Mouse (Mus musculus) forebrain, embryonic 13.5 days (tissue): Measurements from ENCODE around the gene Ccdc33. TPM values are rescaled to one million over a fixed set of nuclear protein-coding genes. Genes with fewer than 3 reads are reported as not detected.

Experiments
- ATAC-seq: fragments of 200-750 bp; cut with Nextera tagmentation; 2 replicates; pipeline ENCODE4 v1.8.0; 2017
- H3K27ac ChIP-seq: fragments of 300-500 bp; sonication (generic); 2 replicates; pipeline ENCODE4 v1.5.1; 2015; ENCODE audit warnings: inconsistent platforms, mild to moderate bottlenecking, moderate library complexity
- H3K27me3 ChIP-seq: fragments of 300-500 bp; sonication (generic); 2 replicates; pipeline ENCODE4 v1.6.1; 2015; ENCODE audit warnings: mild to moderate bottlenecking, inconsistent platforms
- H3K36me3 ChIP-seq: fragments of 300-500 bp; sonication (generic); 2 replicates; pipeline ENCODE4 v1.6.1; 2015; ENCODE audit warnings: mild to moderate bottlenecking, inconsistent platforms; ENCODE audit not compliant: poor library complexity, severe bottlenecking
- H3K4me1 ChIP-seq: fragments of 300-500 bp; sonication (generic); 2 replicates; pipeline ENCODE4 v1.6.1; 2015; ENCODE audit warnings: inconsistent platforms
- H3K4me2 ChIP-seq: fragments of 300-500 bp; sonication (generic); 2 replicates; pipeline ENCODE4 v1.6.1; 2015; ENCODE audit warnings: inconsistent platforms, mild to moderate bottlenecking, moderate library complexity
- H3K4me3 ChIP-seq: fragments of 300-500 bp; sonication (generic); 2 replicates; pipeline ENCODE4 v1.5.1; 2015; ENCODE audit warnings: mild to moderate bottlenecking, inconsistent platforms
- H3K9ac ChIP-seq: fragments of 300-500 bp; sonication (generic); 2 replicates; pipeline ENCODE4 v1.6.1; 2015; ENCODE audit warnings: mild to moderate bottlenecking, inconsistent platforms
- H3K9me3 ChIP-seq: fragments of 300-500 bp; sonication (generic); replicated peaks from 2 replicates; pipeline ENCODE4 v1.6.1; 2016; ENCODE audit warnings: inconsistent platforms
- WGBS: fragments of 180-500 bp; shearing (Covaris S2); methylation state at CpG from one replicate; pipeline ENCODE4 v1.1.7; 2015; 5-methylcytosine and 5-hydroxymethylcytosine counted together
- polyA plus RNA-seq: library from polyadenylated mRNA; unstranded; fragments of >200 nt; fragmentation: Nextera tagmentation; extraction: Ambion mirVana; gene quantifications from 2 replicates; pipeline ENCODE4 v1.2.1, GENCODE M21; 2015

The Ccdc33 gene
- polyA plus RNA-seq, 1 experiment from 2014 or later, result 1.8 TPM

DNA sequence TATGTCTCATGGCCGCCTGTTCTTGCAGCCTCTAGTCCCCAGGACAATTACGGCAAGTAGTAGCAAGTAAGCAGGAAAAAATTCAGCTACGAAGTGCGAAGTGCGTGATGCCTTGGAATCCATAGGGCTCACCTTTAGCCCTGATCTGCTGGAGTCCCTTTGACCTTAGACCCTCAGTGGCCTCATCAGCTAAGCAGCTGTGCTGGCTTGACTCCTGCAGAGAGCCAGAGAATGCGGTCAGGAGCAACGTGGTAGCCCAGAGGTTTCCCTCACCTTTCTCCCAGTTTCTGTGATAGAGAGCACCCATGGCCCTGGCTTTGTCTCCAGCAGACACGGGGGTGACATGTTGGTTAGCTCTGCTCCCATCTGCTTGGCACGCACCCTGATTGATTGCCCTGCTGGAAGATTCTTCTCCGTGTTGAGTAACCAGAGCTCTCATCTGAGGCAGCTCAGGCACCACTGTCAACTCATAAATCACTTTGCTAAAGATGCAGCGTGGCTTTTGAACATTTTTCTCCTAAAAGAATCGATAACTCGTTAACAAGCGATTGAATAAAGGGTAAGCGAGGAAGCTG lies 12.9 kb downstream of the Ccdc33 start:
- Histone ChIP-seq H3K27ac (peak overlapping the region; percentile 44; the same call in 1 of the 2 replicates), H3K4me2 (no peak overlapping the region), H3K9ac (no peak overlapping the region), H3K36me3 (no peaks in the 10 kb centered on the region), H3K4me1 (peaks cover 72% of the 10 kb centered on the region), H3K9me3 (no peaks in the 10 kb centered on the region), H3K4me3 (no peak overlapping the region), H3K27me3 (no peaks in the 10 kb centered on the region)
- no peak for ATAC-seq
- WGBS, result 65% methylated on average over 15 of the region's 15 CpGs

DNA sequence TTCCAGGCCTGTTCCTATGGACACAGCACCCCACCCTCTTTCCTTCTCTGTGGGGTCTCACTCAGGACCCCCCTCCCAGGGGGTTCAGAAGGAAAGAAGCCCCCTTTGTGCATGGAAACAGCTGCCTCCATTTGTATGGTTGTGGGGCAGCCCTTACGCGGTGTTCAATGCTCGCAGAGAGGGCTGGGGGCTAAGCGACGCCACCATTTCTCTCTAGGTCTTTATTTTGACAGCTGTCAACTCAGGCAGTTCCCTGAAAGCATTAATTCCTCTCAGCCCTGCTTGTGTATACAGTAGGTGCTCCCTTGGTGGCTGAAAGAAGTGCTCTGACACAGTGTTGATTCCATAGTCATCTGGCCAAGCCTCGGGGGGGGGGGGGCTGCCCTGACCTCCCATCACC lies 15.0 kb downstream of the Ccdc33 start:
- Histone ChIP-seq H3K27me3 (no peaks in the 10 kb centered on the region), H3K9ac (0 out of 2 replicates have a peak overlapping the region, but pooled peaks have one; percentile 13), H3K27ac (peak overlapping the region; percentile 79), H3K4me3 (no peak overlapping the region), H3K36me3 (no peaks in the 10 kb centered on the region), H3K4me1 (peaks cover 82% of the 10 kb centered on the region), H3K4me2 (no peak overlapping the region; the same call in 1 of the 2 replicates), H3K9me3 (no peaks in the 10 kb centered on the region)
- WGBS, result 36% methylated on average over 6 of the region's 6 CpGs
- ATAC-seq, result peak; percentile 14

DNA sequence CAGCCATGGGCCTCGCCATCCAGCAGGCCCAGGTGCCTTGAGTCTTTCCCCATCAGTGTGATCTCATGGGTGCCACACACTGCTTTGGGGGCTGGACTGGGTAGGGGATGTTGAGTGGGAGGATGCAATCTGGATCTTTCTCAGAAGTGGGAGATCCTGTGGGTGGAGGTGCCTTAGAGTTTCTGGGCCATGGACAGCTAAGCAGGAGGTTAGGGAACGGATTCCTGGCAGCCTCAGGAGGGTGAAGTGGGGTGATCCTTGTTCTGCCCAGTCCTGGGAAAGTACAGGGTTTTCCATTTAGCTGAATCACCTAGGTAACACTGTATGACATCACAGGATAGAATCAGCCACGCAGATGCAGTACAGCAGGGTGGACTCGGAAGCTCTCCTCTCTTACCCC lies 16.6 kb downstream of the Ccdc33 start:
- no peaks in the 10 kb centered on the region for H3K36me3 ChIP-seq
- H3K9me3 ChIP-seq, result no peaks in the 10 kb centered on the region
- H3K4me2 ChIP-seq, result no peak overlapping the region
- H3K4me3 ChIP-seq, result no peak overlapping the region
- ATAC-seq, result no peak
- H3K4me1 ChIP-seq, result peaks cover 86% of the 10 kb centered on the region
- no peak overlapping the region for H3K9ac ChIP-seq
- WGBS, result 62% methylated on average over 4 of the region's 4 CpGs
- H3K27me3 ChIP-seq, result no peaks in the 10 kb centered on the region
- H3K27ac ChIP-seq, result peak overlapping the region; percentile 22; the same call in 1 of the 2 replicates

DNA sequence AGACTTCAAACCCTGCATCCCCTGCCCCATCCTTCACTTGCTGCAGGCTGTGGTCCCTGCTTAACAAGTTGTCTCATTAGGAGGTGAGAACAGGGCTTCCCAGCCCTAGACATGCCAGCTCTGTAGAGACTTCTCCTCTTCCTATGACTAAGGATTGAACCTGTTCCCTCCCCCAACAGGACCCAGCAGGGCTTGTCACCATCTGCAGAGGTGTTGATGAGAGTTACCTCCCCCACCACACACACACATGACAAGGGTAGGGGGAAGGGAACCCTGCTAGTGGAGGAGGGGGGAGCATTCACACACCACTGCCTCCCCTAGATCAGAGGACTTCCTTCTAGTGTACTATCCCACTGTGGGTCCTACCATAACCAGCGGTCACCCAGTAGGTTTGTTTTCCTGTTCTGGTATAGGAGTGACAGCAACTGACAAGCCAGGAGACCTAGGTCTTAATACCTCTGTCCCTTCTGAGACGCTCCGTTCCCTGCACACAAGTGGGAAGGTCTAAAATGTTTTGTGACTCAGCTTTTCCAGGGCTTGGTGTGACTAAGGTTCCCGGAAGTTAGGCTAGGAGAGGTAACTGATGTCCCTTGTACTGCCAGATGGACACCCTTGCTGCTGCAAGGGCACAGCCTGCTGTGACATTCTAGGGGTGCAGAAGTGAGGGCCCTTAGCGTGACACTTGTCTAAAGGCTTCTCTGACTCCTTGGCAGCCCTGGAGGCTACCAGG lies 18.6 kb downstream of the Ccdc33 start:
- peak; percentile 54 for ATAC-seq
- H3K4me3 ChIP-seq, result no peak overlapping the region
- no peak overlapping the region for H3K4me2 ChIP-seq
- H3K9ac ChIP-seq, result no peak overlapping the region
- H3K27ac ChIP-seq, result peak overlapping the region; percentile 76
- WGBS, result 76% methylated on average over 5 of the region's 5 CpGs
- H3K4me1 ChIP-seq, result peaks cover 87% of the 10 kb centered on the region
- no peaks in the 10 kb centered on the region for H3K36me3 ChIP-seq
- H3K27me3 ChIP-seq, result no peaks in the 10 kb centered on the region
- no peaks in the 10 kb centered on the region for H3K9me3 ChIP-seq

DNA sequence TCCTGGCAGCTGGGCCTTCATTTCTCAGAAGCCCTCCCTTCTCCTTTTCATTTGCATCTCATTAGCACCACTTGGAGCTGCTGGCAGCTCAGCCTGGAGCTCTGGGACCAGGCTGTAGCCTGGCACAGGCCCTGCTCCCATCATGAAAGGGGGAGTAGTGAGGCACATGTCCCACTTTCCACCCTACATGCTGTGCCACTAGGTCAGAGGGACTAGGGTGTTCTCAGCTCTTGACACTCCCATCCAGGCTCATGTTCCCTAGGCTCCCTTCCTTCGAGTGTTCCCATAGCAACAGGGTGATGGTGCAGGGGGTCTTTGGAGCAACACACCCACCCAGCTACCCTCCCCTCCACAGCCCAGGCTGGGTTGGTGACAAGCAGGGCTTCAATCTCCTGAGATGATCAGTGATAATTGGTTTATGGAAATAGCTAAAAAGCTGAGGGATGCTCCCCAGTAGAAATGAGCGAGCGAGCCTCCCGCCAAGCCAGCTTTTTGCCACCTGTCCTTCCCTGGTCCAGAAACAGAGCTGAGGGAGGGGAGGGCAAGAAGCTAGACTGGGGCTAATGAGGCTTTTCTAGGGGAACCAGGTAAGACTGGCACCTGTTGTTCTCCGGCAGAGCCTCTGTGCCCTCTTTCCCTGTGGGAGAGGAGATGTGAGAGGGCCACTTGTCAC lies 21.9 kb downstream of the Ccdc33 start:
- WGBS, result 50% methylated on average over 5 of the region's 5 CpGs
- Histone ChIP-seq H3K36me3 (no peaks in the 10 kb centered on the region), H3K9ac (0 out of 2 replicates have a peak overlapping the region, but pooled peaks have one; percentile 21), H3K27me3 (no peaks in the 10 kb centered on the region), H3K27ac (peak overlapping the region; percentile 92), H3K4me2 (no peak overlapping the region), H3K9me3 (no peaks in the 10 kb centered on the region), H3K4me3 (no peak overlapping the region), H3K4me1 (peaks cover 70% of the 10 kb centered on the region)
- ATAC-seq, result peak; percentile 95

DNA sequence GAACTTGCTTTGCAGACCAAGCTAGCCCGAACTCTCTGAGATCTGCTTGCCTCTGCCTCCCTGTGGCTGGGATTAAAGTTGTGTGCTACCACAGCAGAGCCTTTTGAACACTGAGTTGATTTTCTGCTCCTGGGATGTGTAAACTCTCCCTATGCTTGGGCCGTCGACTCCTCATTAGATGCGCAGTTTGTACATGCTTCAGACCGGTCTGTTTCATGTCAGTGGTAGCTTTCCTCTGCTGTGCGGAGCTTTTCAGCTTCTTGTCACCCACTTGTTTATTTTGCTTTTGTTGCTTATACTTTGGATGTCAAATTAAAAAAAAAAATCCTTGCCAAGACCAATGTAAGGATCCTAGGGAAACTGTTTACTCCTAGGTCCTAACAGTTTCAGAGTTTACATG lies 22.6 kb downstream of the Ccdc33 start:
- H3K4me2 ChIP-seq, result no peak overlapping the region
- H3K4me1 ChIP-seq, result peaks cover 65% of the 10 kb centered on the region
- H3K27ac ChIP-seq, result peak overlapping the region; percentile 92
- no peak overlapping the region for H3K4me3 ChIP-seq
- H3K27me3 ChIP-seq, result no peaks in the 10 kb centered on the region
- H3K36me3 ChIP-seq, result no peaks in the 10 kb centered on the region
- 68% methylated on average over 6 of the region's 6 CpGs for whole genome bisulfite sequencing
- H3K9me3 ChIP-seq, result no peaks in the 10 kb centered on the region
- ATAC-seq, result no peak
- H3K9ac ChIP-seq, result no peak overlapping the region

DNA sequence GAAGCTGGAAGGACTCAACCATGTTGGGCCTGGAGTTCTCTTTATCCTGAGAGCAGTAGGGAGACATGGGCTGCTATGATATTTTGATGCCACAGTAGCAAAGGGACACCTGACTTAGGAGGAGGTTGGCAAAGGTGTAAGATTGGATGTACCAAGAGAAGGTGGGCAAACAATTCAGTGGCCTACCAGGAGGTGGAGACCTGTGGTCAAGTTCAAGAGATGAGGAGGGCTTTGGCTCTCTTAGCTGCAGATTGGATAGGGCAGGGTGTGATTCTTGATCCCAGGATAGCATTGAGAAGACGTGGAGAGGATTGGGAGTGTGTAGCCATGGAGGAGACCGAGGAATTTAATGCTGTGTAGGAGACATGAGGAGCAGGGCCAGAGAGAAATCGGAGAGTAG lies 24.8 kb downstream of the Ccdc33 start:
- 85% methylated on average over 3 of the region's 3 CpGs for WGBS
- Histone ChIP-seq H3K4me1 (peaks cover 44% of the 10 kb centered on the region), H3K27me3 (no peaks in the 10 kb centered on the region), H3K4me3 (no peak overlapping the region), H3K27ac (no peak overlapping the region), H3K9me3 (no peaks in the 10 kb centered on the region), H3K36me3 (no peaks in the 10 kb centered on the region), H3K9ac (no peak overlapping the region), H3K4me2 (no peak overlapping the region)
- ATAC-seq, result no peak

DNA sequence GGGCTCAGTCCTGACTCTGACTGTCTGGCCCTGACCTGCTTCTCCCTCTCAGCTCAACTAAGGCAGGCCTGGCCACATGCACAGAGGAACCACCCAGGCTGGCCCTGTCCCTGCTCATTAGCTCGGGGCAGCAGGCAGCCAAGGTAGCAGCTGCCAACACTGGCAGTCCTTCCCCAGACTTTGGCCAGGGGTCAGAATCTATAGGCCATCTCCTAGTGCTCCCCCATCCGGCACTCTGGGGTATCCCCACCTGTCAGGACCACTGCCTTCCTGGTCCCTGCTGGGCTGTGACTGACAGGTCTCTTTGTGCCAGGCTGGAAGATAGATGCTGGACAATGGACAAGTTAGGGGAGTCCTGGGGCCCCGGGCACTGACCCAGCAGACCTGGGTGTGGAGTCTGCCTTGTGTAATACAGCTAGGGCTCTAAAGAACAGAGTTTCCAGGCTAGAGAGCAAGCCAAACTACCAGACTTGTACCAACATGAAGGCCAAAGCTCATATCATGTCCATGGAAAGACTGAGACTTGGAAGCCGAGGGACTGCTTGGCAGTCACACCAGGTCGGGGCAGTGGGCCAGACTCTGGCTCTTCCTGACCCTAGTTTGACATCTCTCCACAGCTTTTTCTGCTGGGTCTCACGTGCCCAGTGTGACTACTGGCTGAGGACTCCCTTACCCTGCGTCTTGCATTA lies 25.9 kb downstream of the Ccdc33 start:
- H3K9ac ChIP-seq, result no peak overlapping the region
- no peaks in the 10 kb centered on the region for H3K36me3 ChIP-seq
- no peaks in the 10 kb centered on the region for H3K9me3 ChIP-seq
- no peaks in the 10 kb centered on the region for H3K27me3 ChIP-seq
- peaks cover 42% of the 10 kb centered on the region for H3K4me1 ChIP-seq
- 55% methylated on average over 7 of the region's 7 CpGs for WGBS
- H3K4me2 ChIP-seq, result no peak overlapping the region
- ATAC-seq, result no peak
- no peak overlapping the region for H3K4me3 ChIP-seq
- no peak overlapping the region for H3K27ac ChIP-seq

DNA sequence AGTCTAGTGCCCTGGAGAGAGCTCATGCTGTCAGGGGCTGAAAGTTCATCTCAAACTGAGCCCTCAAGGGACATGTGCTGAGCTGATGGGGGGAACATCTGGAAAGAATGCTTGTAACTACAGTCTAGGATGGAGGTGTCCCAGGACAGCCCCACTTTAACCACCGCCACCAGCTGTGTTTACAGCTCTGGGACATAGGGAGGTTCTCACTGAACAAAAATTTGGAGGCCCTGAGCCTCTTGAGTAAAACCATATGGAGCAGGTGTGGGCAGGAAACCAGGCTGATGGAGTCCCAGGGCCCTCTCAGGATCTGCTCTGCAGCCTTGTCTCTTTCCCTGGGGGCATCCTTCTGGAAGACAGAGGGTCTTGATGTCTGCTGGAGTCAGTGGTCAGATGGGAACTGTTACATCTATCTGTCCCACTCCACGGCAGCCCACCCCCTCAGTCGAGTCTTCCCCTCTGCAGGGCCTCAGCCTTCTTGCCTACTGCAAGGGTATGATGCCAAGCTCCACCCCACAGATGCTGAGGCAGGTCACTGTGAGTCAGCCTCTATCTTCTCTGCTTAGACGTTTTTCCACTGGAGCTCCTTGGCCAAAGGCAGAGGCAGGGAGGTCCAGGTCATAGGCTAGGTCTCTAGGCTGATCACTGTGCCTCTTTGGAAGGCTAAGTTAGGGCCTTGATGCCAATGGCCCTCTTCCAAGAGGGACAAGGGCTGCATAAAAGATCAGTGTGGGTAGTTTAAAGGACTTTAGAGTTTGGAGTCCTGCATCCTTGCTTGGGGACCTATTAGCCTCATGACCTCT lies 26.8 kb downstream of the Ccdc33 start:
- Histone ChIP-seq H3K4me3 (no peak overlapping the region), H3K4me1 (peaks cover 42% of the 10 kb centered on the region), H3K36me3 (no peaks in the 10 kb centered on the region), H3K27me3 (no peaks in the 10 kb centered on the region), H3K27ac (no peak overlapping the region), H3K9me3 (no peaks in the 10 kb centered on the region), H3K4me2 (no peak overlapping the region), H3K9ac (no peak overlapping the region)
- no peak for ATAC-seq
- 76% methylated on average over 4 of the region's 4 CpGs for WGBS

DNA sequence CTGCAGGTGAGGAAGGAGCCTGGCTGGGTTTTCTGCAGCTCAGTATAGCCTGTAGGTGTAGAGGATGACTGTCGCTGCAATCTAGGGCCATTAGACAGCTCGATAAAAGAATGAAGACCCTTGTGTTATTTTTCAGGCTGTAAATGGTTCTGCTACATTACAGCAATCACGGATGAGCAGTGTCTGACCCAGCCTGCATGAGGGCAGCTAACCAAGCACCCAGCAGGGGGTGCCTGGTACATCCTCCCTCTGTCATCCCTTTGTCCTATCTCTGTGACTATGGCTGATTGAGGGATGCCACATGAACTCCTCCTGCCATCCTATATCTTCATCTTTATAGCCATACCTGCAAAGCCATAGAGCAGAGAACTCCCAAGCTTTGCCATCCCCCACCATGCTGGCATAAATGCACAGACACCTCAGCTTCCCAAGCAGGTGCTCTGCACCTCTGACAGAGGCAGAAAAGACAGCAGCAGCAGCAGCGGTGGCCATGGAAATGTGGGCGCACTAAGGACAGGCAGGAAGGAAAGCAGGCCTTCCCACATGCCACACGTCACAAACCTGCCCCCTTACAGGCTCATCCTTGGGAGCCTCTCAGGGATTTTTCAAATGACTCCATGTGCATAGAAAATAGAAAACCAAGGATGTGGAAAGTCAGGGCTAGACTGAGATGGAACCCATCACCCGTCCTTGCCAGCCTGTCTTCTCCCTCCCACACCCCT lies 31.2 kb downstream of the Ccdc33 start:
- Histone ChIP-seq H3K36me3 (no peaks in the 10 kb centered on the region), H3K9ac (no peak overlapping the region), H3K4me2 (no peak overlapping the region), H3K9me3 (no peaks in the 10 kb centered on the region), H3K27ac (peak overlapping the region; percentile 89), H3K4me3 (no peak overlapping the region), H3K4me1 (peaks cover 59% of the 10 kb centered on the region), H3K27me3 (no peaks in the 10 kb centered on the region)
- ATAC-seq, result no peak
- 58% methylated on average over 7 of the region's 7 CpGs for WGBS

DNA sequence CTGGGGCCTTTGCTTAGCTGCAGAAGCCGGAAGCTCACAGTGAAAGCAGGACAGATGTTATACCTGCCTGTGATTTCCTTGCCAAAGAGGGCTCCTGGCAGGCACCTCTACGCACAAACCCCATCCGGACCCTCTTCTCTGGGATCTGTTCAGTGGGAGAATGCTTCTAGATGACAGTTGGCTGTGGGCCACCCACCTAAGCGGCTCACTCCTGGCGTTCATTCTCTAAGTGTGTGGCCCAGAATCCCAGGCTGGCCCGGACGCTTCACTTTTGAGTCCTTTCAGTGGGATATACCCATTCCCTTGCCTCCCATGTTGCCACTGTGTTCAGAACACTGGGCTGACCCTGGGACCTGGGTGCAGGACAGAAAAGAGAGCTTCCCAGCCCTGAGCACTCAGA lies 31.8 kb downstream of the Ccdc33 start:
- Histone ChIP-seq H3K27me3 (no peaks in the 10 kb centered on the region), H3K4me2 (no peak overlapping the region), H3K36me3 (no peaks in the 10 kb centered on the region), H3K9me3 (no peaks in the 10 kb centered on the region), H3K9ac (no peak overlapping the region), H3K4me3 (no peak overlapping the region), H3K27ac (peak overlapping the region; percentile 89), H3K4me1 (peaks cover 53% of the 10 kb centered on the region)
- WGBS, result 41% methylated on average over 7 of the region's 7 CpGs
- ATAC-seq, result no peak
